ENCODE assay signal across 8 mouse cellular contexts in the genomic region with DNA sequence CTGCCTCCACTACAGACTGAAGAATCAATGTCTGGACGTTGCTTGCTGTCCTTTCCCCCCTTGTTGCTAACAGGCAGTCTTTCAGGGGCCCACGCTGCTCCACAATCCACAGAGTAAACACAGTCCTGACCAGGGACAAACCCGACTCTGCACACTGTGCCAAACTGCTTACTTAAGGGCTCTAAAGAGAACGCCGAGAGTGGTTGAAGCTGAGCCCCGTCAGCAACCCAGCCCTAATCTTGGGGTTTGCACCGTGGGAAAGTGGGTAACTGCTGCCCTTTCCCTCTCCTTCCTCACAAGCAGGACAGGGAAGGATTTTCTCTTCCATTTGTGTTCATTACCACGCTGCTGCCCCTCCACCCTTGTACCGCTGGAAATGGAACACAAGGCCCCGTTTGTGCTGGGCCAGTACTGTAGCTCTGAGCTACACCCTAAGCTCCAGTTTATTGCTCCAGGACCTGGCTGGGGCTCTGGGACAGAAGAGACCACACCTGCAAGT.
DNase-seq lines count a peak whose midpoint lies in the region; ATAC-seq lines count a peak whose summit lies in the region.

No protein-coding gene starts in this region.

- H3K4me1 ChIP-seq in forebrain, embryonic 10.5 days: peaks cover 36% of the 10 kb centered on the region
- H3K4me1 ChIP-seq in forebrain, embryonic 11.5 days (replicated peaks; ENCODE audit: control insufficient read depth, insufficient read depth, low read length): peaks cover 7% of the 10 kb centered on the region; the same call in 1 of the 2 replicates
- H3K4me1 ChIP-seq in hindbrain, embryonic 14.5 days (replicated peaks; ENCODE audit: control insufficient read depth, insufficient read depth, low read length): peaks cover 26% of the 10 kb centered on the region
- H3K4me1 ChIP-seq in midbrain, embryonic 10.5 days: peaks cover 46% of the 10 kb centered on the region

- DNase-seq in forebrain, embryonic 10.5 days (ENCODE audit: extremely low spot score, low spot score): no peak
- DNase-seq in forebrain, embryonic 11.5 days (ENCODE audit: low spot score): no peak
- DNase-seq in CD4-positive helper T cell, adult 2 months (ENCODE audit: low read depth, low spot score): peak; percentile 19
- DNase-seq in hindbrain, embryonic 14.5 days (ENCODE audit: low spot score): no peak
- DNase-seq in midbrain, embryonic 10.5 days (ENCODE audit: low spot score): no peak
- no peak for DNase-seq in frontal cortex, postnatal 10 days (ENCODE audit: low spot score in 2 of 2)
- DNase-seq in adrenal gland, adult 18-20 months (ENCODE audit: low spot score in 2 of 2): no peak

- H3K4me2 ChIP-seq in forebrain, embryonic 11.5 days (ENCODE audit: low read depth, low read length, severe bottlenecking): no peak overlapping the region
- no peak overlapping the region for H3K4me2 ChIP-seq in hindbrain, embryonic 14.5 days (replicated peaks)

- 61% methylated on average over 10 of the region's 10 CpGs for whole genome bisulfite sequencing in forebrain, embryonic 10.5 days
- 57% methylated on average over 10 of the region's 10 CpGs for WGBS in forebrain, embryonic 11.5 days
- WGBS in hindbrain, embryonic 14.5 days: 46% methylated on average over 10 of the region's 10 CpGs
- 57% methylated on average over 10 of the region's 10 CpGs for WGBS in midbrain, embryonic 10.5 days

- no peak; the same call in 1 of the 2 replicates for ATAC-seq in forebrain, embryonic 11.5 days (replicated peaks; ENCODE audit: low FRiP score)
- ATAC-seq in hindbrain, embryonic 14.5 days (ENCODE audit: low FRiP score): peak; percentile 64; the same call in 1 of the 2 replicates
- no peak for ATAC-seq in CD4-positive, CD25-positive, alpha-beta regulatory T cell, adult 4 months

- H3K4me3 ChIP-seq in forebrain, embryonic 10.5 days: no peak overlapping the region
- H3K4me3 ChIP-seq in forebrain, embryonic 11.5 days (ENCODE audit: low read depth, low read length): no peak overlapping the region
- no peak overlapping the region for H3K4me3 ChIP-seq in hindbrain, embryonic 14.5 days (replicated peaks; ENCODE audit: low read length)
- H3K4me3 ChIP-seq in midbrain, embryonic 10.5 days: peak overlapping the region; percentile 20; the same call in 1 of the 2 replicates

- H3K9ac ChIP-seq in forebrain, embryonic 11.5 days (ENCODE audit: low read length): no peak overlapping the region
- no peak overlapping the region for H3K9ac ChIP-seq in hindbrain, embryonic 14.5 days

- peak overlapping the region; percentile 76 for H3K27ac ChIP-seq in forebrain, embryonic 10.5 days
- no peak overlapping the region for H3K27ac ChIP-seq in forebrain, embryonic 11.5 days (ENCODE audit: low read depth, low read length)
- H3K27ac ChIP-seq in hindbrain, embryonic 14.5 days: peak overlapping the region; percentile 61; the same call in 1 of the 2 replicates
- peak overlapping the region; percentile 83 for H3K27ac ChIP-seq in midbrain, embryonic 10.5 days (replicated peaks)

- H3K36me3 ChIP-seq in forebrain, embryonic 10.5 days (replicated peaks): no peaks in the 10 kb centered on the region
- no peaks in the 10 kb centered on the region for H3K36me3 ChIP-seq in forebrain, embryonic 11.5 days (ENCODE audit: control insufficient read depth, insufficient read depth, low read length)
- H3K36me3 ChIP-seq in hindbrain, embryonic 14.5 days (replicated peaks; ENCODE audit: control insufficient read depth, insufficient read depth): no peaks in the 10 kb centered on the region
- H3K36me3 ChIP-seq in midbrain, embryonic 10.5 days: no peaks in the 10 kb centered on the region

- no peaks in the 10 kb centered on the region; the same call in none of the 2 replicates for H3K27me3 ChIP-seq in forebrain, embryonic 10.5 days (ENCODE audit: poor library complexity, severe bottlenecking)
- no peaks in the 10 kb centered on the region for H3K27me3 ChIP-seq in forebrain, embryonic 11.5 days (ENCODE audit: control insufficient read depth, insufficient read depth, low read length)
- H3K27me3 ChIP-seq in hindbrain, embryonic 14.5 days (ENCODE audit: control insufficient read depth, insufficient read depth, low read length): no peaks in the 10 kb centered on the region
- H3K27me3 ChIP-seq in midbrain, embryonic 10.5 days (ENCODE audit: low read depth, poor library complexity, severe bottlenecking): no peaks in the 10 kb centered on the region; the same call in 1 of the 2 replicates

- H3K9me3 ChIP-seq in forebrain, embryonic 10.5 days: no peaks in the 10 kb centered on the region
- H3K9me3 ChIP-seq in forebrain, embryonic 11.5 days (ENCODE audit: control insufficient read depth, low read length): no peaks in the 10 kb centered on the region
- H3K9me3 ChIP-seq in hindbrain, embryonic 14.5 days (ENCODE audit: control insufficient read depth, low read length): no peaks in the 10 kb centered on the region
- H3K9me3 ChIP-seq in midbrain, embryonic 10.5 days (replicated peaks): no peaks in the 10 kb centered on the region
